Comparison of ENCODE assay signal across 8 mouse cellular contexts in genomic region chr19:47006321-47006720, GRCm38 (mm10). TPM values are rescaled to one million over a fixed set of nuclear protein-coding genes. Genes with fewer than 3 reads are reported as not detected.
DNase-seq lines count a peak whose midpoint lies in the region; TF ChIP-seq lines count a peak whose summit lies in the region.

No protein-coding gene starts in this region.

- no peak overlapping the region for H3K27ac ChIP-seq in gastrocnemius, adult 2 months
- H3K27ac ChIP-seq in layer of hippocampus, adult 2 months, result no peak overlapping the region

- peak; percentile 60 for DNase-seq in gastrocnemius, adult 2 months
- DNase-seq in gastrocnemius, adult 8-10 months (ENCODE audit: low spot score in 2 of 2), result no peak
- peak; percentile 48 for DNase-seq in right cerebral cortex, postnatal 4 days
- no peak for DNase-seq in right cerebral cortex, adult 2 months (ENCODE audit: low spot score in 2 of 2)
- DNase-seq in heart, postnatal 4 days, result peak; percentile 83
- DNase-seq in ovary, postnatal 36 days (ENCODE audit: low spot score), result peak; percentile 67
- DNase-seq in layer of hippocampus, adult 2 months (ENCODE audit: low spot score in 2 of 2), result no peak
- no peak for DNase-seq in layer of hippocampus, adult 9-10 months (ENCODE audit: low spot score)

- no peak overlapping the region for H3K4me3 ChIP-seq in gastrocnemius, adult 2 months
- H3K4me3 ChIP-seq in layer of hippocampus, adult 2 months, result no peak overlapping the region

- intact Hi-C loops in gastrocnemius, adult 2 months (cut with DNase I), result no loop called here

- TF ChIP-seq CTCF in gastrocnemius, adult 2 months (IDR thresholded peaks at IDR 0.05), result no peak
- TF ChIP-seq CTCF in layer of hippocampus, adult 2 months (conservative IDR thresholded peaks at IDR 0.05), result no peak

RNA-seq across cellular contexts. Expression of gene Ina, which starts 8.2 kb away (rescaled TPM):
- total RNA-seq in gastrocnemius, adult 2 months (2021), result not detected
- not detected for total RNA-seq in gastrocnemius, adult 8-10 months (2022)
- total RNA-seq in heart, postnatal 4 days (2021), result under 1 TPM in 1 of 2 experiments, not detected in 1; 0.16 TPM
- total RNA-seq in layer of hippocampus, adult 2 months (2021), result 100 to 1,000 TPM; 170 to 180 TPM

RNA-seq across cellular contexts. Expression of gene Nt5c2, which starts 8.6 kb away (rescaled TPM):
- 10 to 100 TPM in 1 of 2 experiments, 1 to 10 TPM in 1; 9.5 to 18.2 TPM for total RNA-seq in gastrocnemius, adult 2 months (2021)
- total RNA-seq in gastrocnemius, adult 8-10 months (2022), result 10 to 100 TPM in 1 of 4 experiments, 1 to 10 TPM in 3; 5.8 to 10.2 (median 8.1) TPM
- 100 to 1,000 TPM; 147 to 157 TPM for total RNA-seq in heart, postnatal 4 days (2021)
- 10 to 100 TPM; 80.9 to 84.4 TPM for total RNA-seq in layer of hippocampus, adult 2 months (2021)

RNA-seq across cellular contexts. Expression of gene Pcgf6, which starts 44.4 kb away (rescaled TPM):
- total RNA-seq in gastrocnemius, adult 2 months (2021), result 1 to 10 TPM; 4.7 to 5.3 TPM
- total RNA-seq in gastrocnemius, adult 8-10 months (2022), result 1 to 10 TPM; 3.6 to 6.3 (median 5.0) TPM
- total RNA-seq in heart, postnatal 4 days (2021), result 1 to 10 TPM; 3.9 to 4.2 TPM
- 10 to 100 TPM; 19.3 to 25.5 TPM for total RNA-seq in layer of hippocampus, adult 2 months (2021)

Comparison
In these comparisons a context has a peak if more than half of its experiments do, and no peak if none do; other contexts are left out.
1. DNase-seq: peak in gastrocnemius, adult 2 months (single experiment), right cerebral cortex, postnatal 4 days (single experiment), heart, postnatal 4 days (single experiment) and ovary, postnatal 36 days (single experiment); none in gastrocnemius, adult 8-10 months (0 of 2), right cerebral cortex, adult 2 months (0 of 2), layer of hippocampus, adult 2 months (0 of 2) and layer of hippocampus, adult 9-10 months (single experiment).
2. RNA of gene Ina, which starts 8.2 kb away (total RNA-seq): 170 to 180 TPM in layer of hippocampus, adult 2 months; 0.16 TPM in heart, postnatal 4 days, not detected in gastrocnemius, adult 2 months and not detected in gastrocnemius, adult 8-10 months; every median in the first group is over 100 times any median in the second.
3. RNA of gene Nt5c2, which starts 8.6 kb away (total RNA-seq): 147 to 157 TPM in heart, postnatal 4 days and 80.9 to 84.4 TPM in layer of hippocampus, adult 2 months; 9.5 to 18.2 TPM in gastrocnemius, adult 2 months and 5.8 to 10.2 TPM in gastrocnemius, adult 8-10 months; every median in the first group is over 4 times any median in the second.